Mouse (Mus musculus) hindbrain, postnatal 0 days (tissue): Measurements from ENCODE around the gene Rpgrip1l. TPM values are rescaled to one million over a fixed set of nuclear protein-coding genes. Genes with fewer than 3 reads are reported as not detected.
A peak's percentile ranks its signal among the peaks of the same experiment; 100 is the strongest.

ENCODE experiments used
- ATAC-seq: fragments of 200-750 bp; cut with Nextera tagmentation; 2 replicates; pipeline ENCODE4 v1.8.0; 2017; ENCODE audit warnings: mild to moderate bottlenecking, moderate TSS enrichment, moderate library complexity
- DNase-seq: peaks from one replicate; pipeline ENCODE4 v3.0.0-alpha.2; 2015; ENCODE audit warnings: low spot score
- H3K27ac ChIP-seq: fragments of 300-500 bp; sonication (generic); 2 replicates; pipeline ENCODE4 v1.5.1; 2014; ENCODE audit warnings: mild to moderate bottlenecking
- H3K27me3 ChIP-seq: fragments of 300-500 bp; sonication (generic); 2 replicates; pipeline ENCODE4 v1.6.1; 2014; ENCODE audit warnings: low read length, mixed read lengths; ENCODE audit not compliant: insufficient read depth
- H3K36me3 ChIP-seq: fragments of 300-500 bp; sonication (generic); 2 replicates; pipeline ENCODE4 v1.6.1; 2014; ENCODE audit warnings: low read length, mixed read lengths; ENCODE audit not compliant: insufficient read depth
- H3K4me1 ChIP-seq: fragments of 300-500 bp; sonication (generic); 2 replicates; pipeline ENCODE4 v1.6.1; 2014; ENCODE audit warnings: antibody characterized with exemption, low read length, mixed read lengths; ENCODE audit not compliant: insufficient read depth
- H3K4me2 ChIP-seq: fragments of 300-500 bp; sonication (generic); 2 replicates; pipeline ENCODE4 v1.6.1; 2014; ENCODE audit warnings: low read depth, mild to moderate bottlenecking, low read length, moderate library complexity, mixed read lengths
- H3K4me3 ChIP-seq: fragments of 300-500 bp; sonication (generic); 2 replicates; pipeline ENCODE4 v1.5.1; 2014; ENCODE audit warnings: low read length
- H3K9ac ChIP-seq: fragments of 300-500 bp; sonication (generic); replicated peaks from 2 replicates; pipeline ENCODE4 v1.6.1; 2014; ENCODE audit warnings: mild to moderate bottlenecking, low read length, moderate library complexity, mixed read lengths
- H3K9me3 ChIP-seq: fragments of 300-500 bp; sonication (generic); 2 replicates; pipeline ENCODE4 v1.6.1; 2016; ENCODE audit warnings: low read length, mixed read lengths
- CTCF ChIP-seq: IDR thresholded peaks from 2 replicates; pipeline ENCODE4 v1.5.1; 2016; ENCODE audit warnings: antibody characterized with exemption, control low read depth, low read depth
- WGBS: fragments of 180-500 bp; shearing (Covaris S2); extraction: QIAGEN DNeasy Blood & Tissue Kit; methylation state at CpG from one replicate; pipeline ENCODE4 v1.1.7; 2014; 5-methylcytosine and 5-hydroxymethylcytosine counted together
- polyA plus RNA-seq: library from polyadenylated mRNA; unstranded; fragments of >200 nt; fragmentation: Nextera tagmentation; extraction: Ambion mirVana; gene quantifications from 2 replicates; pipeline ENCODE4 v1.2.1, GENCODE M21; 2015
- total RNA-seq: library from RNA; depleted of rRNA; stranded (reverse); fragments of >200 nt; gene quantifications from 2 replicates; pipeline ENCODE4 v1.2.3, GENCODE M21; 2014

Rpgrip1l gene
- total and polyA plus RNA-seq, 2 experiments from 2014 or later, result 6.8 to 12.7 TPM

DNA sequence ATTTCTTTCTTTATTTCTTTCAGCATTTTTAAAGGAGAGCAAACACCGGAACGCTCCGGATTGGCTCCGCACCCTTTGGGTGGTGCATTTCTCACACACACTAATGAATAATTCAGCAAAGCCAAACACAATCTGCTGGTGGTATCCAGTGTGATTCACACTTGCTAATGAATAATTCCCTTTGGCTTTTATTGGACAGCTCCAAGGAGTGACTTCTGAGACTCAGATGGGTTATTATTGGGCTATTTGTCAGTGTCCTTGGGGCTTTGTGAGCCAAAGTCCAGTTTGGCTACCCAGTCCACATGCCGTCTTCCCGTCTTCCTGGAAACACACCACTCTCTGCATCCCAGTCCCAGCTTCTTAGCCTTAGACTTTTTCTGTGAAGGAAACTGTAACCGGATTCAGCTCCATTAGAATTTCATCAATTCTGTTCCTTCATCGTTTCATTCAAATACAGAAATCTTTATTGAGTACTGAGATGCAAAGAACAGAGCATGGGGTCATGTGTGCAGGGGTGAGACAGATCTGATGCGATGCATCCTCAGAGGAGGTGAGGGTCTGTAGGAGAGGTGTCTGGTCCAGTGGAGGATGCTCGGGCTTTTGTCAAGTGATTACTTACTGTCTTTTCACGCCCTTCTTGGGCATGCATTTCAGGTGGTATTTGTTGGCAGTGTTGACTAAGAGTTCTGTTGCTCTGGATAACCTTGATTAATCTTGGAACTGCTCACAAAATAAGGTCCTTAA is 43.1 kb upstream of the Rpgrip1l start:
- Histone ChIP-seq H3K36me3 (no peaks in the 10 kb centered on the region), H3K9ac (no peak overlapping the region), H3K27ac (peak overlapping the region; percentile 28; the same call in 1 of the 2 replicates), H3K9me3 (no peaks in the 10 kb centered on the region), H3K27me3 (no peaks in the 10 kb centered on the region), H3K4me2 (peak overlapping the region; percentile 28; the same call in 1 of the 2 replicates), H3K4me1 (peaks cover 10% of the 10 kb centered on the region; the same call in 1 of the 2 replicates), H3K4me3 (no peak overlapping the region)
- WGBS, result 47% methylated on average over 11 of the region's 11 CpGs
- no peak for TF ChIP-seq CTCF
- ATAC-seq, result peak; percentile 79; the same call in 1 of the 2 replicates
- DNase-seq, result peak; percentile 45

DNA sequence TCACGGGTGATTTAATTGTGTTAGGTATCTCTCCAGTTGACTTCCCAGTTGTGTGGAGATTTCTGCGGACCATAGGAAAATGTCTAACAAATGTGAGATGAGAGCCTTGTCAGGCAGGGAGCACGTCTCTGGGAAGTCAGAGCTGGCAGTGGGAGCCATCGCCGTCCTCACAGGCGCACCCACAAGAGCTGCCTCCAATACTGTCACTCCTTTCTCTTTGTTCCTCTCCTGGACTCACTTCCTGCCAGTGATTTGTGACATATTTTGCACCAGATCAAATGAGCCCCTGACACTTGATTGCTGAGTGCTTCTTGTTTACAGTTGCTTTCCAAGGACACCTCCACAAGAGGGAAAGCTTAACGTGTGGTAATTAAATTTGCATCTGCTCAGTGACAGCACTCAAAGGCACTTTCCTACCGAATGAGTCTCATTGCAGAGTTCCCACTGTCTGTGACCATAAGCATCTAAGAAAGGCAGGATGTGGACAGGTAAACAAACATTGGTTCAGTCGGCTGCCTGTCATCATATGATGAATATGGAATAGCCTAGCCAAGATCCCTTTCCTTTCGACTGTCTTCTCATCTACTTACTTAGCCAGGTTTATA is 42.3 kb upstream of the Rpgrip1l start:
- Histone ChIP-seq H3K9me3 (no peaks in the 10 kb centered on the region), H3K4me3 (no peak overlapping the region), H3K4me1 (peaks cover 14% of the 10 kb centered on the region; the same call in 1 of the 2 replicates), H3K9ac (no peak overlapping the region), H3K4me2 (peak overlapping the region; percentile 28; the same call in 1 of the 2 replicates), H3K27ac (peak overlapping the region; percentile 28; the same call in 1 of the 2 replicates), H3K36me3 (no peaks in the 10 kb centered on the region), H3K27me3 (no peaks in the 10 kb centered on the region)
- WGBS, result 27% methylated on average over 10 of the region's 10 CpGs
- DNase-seq (no peak), ATAC-seq (no peak)
- no peak for TF ChIP-seq CTCF

DNA sequence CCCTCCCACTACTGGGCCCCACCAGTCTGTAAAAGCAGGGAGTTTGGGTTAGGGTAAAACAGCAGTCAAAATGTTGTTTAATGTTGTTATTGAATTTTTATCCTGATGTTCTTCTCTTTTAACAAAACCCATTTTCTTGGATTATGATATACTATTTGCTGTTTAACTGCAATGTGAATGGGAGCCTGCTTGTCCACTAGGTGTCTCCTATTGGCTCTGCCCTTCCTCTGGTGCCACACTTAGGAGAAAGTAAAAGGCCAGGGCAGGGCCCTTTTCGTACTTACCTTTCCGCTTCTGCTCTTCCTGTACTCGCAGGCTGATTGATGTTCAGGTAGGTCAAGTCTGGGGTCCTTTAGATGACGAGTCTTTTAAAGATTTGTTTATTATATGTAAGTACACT is 40.8 kb upstream of the Rpgrip1l start:
- no peak for DNase-seq
- Histone ChIP-seq H3K4me1 (peaks cover 18% of the 10 kb centered on the region; the same call in 1 of the 2 replicates), H3K4me3 (no peak overlapping the region), H3K36me3 (no peaks in the 10 kb centered on the region), H3K9ac (no peak overlapping the region), H3K4me2 (no peak overlapping the region), H3K27ac (no peak overlapping the region), H3K27me3 (no peaks in the 10 kb centered on the region), H3K9me3 (no peaks in the 10 kb centered on the region)
- ATAC-seq, result no peak
- peak; percentile 49 for TF ChIP-seq CTCF
- WGBS, result 89% methylated on average over 4 of the region's 4 CpGs

DNA sequence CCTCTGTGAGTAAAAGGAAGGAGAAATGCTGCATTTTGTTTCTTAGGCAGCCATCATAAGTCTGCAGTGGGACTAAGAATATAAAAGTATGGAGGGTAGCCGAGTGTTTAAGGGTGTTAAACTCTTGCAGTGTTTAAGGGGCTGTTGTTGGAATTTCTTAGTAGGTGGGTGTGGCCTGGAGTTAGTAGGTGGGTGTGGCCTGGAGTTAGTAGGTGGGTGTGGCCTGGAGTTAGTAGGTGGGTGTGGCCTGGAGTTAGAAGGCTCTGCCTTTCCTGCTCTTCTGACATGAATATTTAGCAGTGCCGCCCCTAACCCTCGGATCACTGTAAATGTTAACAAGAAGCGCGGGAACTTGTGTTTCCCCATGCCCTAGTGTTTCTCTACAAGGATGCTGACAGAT is 40.0 kb upstream of the Rpgrip1l start:
- no peak for ATAC-seq
- Histone ChIP-seq H3K27me3 (no peaks in the 10 kb centered on the region), H3K4me2 (no peak overlapping the region), H3K4me3 (no peak overlapping the region), H3K27ac (no peak overlapping the region), H3K36me3 (no peaks in the 10 kb centered on the region), H3K9ac (no peak overlapping the region), H3K4me1 (peaks cover 18% of the 10 kb centered on the region; the same call in 1 of the 2 replicates), H3K9me3 (no peaks in the 10 kb centered on the region)
- no peak for DNase-seq
- 83% methylated on average over 5 of the region's 5 CpGs for WGBS
- TF ChIP-seq CTCF, result no peak

DNA sequence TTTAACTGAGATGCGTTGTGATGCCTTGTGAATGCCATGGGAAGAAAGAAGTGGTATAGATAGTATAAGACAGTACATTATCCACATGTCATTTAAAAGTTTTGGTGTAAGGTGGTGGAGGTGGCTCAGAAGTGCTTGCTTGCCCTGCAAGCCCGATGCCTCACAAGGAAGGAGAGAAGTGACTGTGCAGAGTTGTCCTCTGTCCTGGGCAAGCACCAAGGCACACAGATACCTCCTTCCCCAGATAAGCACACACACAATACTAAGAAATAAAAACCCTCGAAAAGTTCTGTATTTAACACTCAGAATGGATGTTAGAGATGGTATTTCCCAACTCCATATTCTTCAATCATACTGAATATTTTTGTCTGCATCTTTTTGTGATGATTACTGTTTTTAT is 39.5 kb upstream of the Rpgrip1l start:
- H3K4me1 ChIP-seq, result peaks cover 18% of the 10 kb centered on the region; the same call in 1 of the 2 replicates
- H3K27me3 ChIP-seq, result no peaks in the 10 kb centered on the region
- H3K36me3 ChIP-seq, result no peaks in the 10 kb centered on the region
- no peak overlapping the region for H3K9ac ChIP-seq
- DNase-seq, result no peak
- no peak overlapping the region for H3K27ac ChIP-seq
- no peaks in the 10 kb centered on the region for H3K9me3 ChIP-seq
- no peak overlapping the region for H3K4me3 ChIP-seq
- no peak for TF ChIP-seq CTCF
- H3K4me2 ChIP-seq, result no peak overlapping the region
- WGBS, result 96% methylated on average over 3 of the region's 3 CpGs
- no peak for ATAC-seq

GRCm38 (mm10) chr8:91350628-91351027 is 37.6 kb upstream of the Rpgrip1l start:
- H3K36me3 ChIP-seq, result no peaks in the 10 kb centered on the region
- H3K27ac ChIP-seq, result no peak overlapping the region
- no peaks in the 10 kb centered on the region for H3K9me3 ChIP-seq
- ATAC-seq, result no peak
- H3K4me3 ChIP-seq, result no peak overlapping the region
- peak; percentile 39 for DNase-seq
- 54% methylated on average over 7 of the region's 7 CpGs for WGBS
- no peaks in the 10 kb centered on the region for H3K27me3 ChIP-seq
- H3K4me1 ChIP-seq, result peaks cover 12% of the 10 kb centered on the region; the same call in 1 of the 2 replicates
- H3K4me2 ChIP-seq, result no peak overlapping the region
- no peak for TF ChIP-seq CTCF
- no peak overlapping the region for H3K9ac ChIP-seq
